Mouse (Mus musculus): Measurements from ENCODE around the gene Myo1c. TPM values are rescaled to one million over a fixed set of nuclear protein-coding genes. Genes with fewer than 3 reads are reported as not detected.

The Myo1c gene
- 35.8 and 69.2 TPM in 2 replicates for polyA plus RNA-seq (2011; ENCODE audit: insufficient read depth, insufficient read length, low replicate concordance, missing spikeins)

DNA sequence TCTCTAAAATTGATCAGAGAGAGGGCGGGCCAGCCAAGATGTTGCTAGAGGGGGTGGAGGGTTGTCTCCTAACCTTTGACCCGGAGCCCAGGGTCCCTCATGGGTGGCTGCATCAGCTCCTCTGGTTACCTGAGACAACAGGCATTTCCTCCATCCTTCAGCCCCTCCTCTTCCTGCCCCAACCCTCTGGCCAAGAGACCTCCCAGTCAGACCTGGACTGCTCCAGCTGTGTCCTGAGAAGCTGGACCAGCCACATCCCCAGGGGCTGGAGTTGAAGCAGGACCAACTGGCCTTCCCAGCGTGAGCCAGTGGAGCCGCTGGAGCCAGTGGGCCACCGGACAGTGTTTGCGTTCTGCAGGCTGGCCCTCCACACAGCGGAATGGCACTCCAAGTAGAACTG is at the start of gene Myo1c:
Gene Myo1c, plus strand, starts transcription at position 194 of the 400 bp plus-strand sequence.
- Histone ChIP-seq H3K4me1 (ENCODE audit: control insufficient read depth, insufficient read depth, low read length) (peaks cover 13% of the 10 kb centered on the region), H3K4me3 (replicated peaks; ENCODE audit: control insufficient read depth, low read depth, low read length) (peak within 1 kb of the TSS; percentile 98), H3K27ac (ENCODE audit: control insufficient read depth, insufficient read depth, low read depth, low read length, poor library complexity) (peak within 1 kb of the TSS; percentile 99)
- TF ChIP-seq POLR2A (IDR thresholded peaks at IDR 0.05; ENCODE audit: borderline replicate concordance, control insufficient read depth, low read depth, low read length) (no peak), CTCF (IDR thresholded peaks at IDR 0.05; ENCODE audit: control insufficient read depth, insufficient read depth, low read length) (no peak)
- 85% methylated on average over 7 of the region's 7 CpGs for WGBS

DNA sequence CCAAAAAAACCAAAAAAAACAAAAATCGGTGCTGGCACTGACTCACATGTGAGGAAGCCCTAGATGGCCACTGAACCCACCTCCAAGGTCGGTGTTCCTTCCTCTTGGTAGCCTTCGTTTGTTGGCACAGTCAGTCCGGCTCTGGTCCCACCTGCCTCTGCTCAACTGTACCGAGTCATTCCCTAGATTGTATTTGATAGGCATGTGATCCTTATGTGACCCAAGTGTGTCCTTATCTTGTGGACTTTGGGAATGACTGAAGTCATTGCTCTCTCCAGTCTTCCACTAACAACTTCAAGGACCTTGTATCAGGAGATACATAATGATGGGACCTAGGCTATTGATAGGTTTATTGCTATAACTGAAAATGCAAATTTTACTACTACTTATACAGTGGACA is 45.5 kb upstream of the Myo1c start:
- TF ChIP-seq POLR2A (IDR thresholded peaks at IDR 0.05; ENCODE audit: borderline replicate concordance, control insufficient read depth, low read depth, low read length) (no peak), CTCF (IDR thresholded peaks at IDR 0.05; ENCODE audit: control insufficient read depth, insufficient read depth, low read length) (no peak)
- Histone ChIP-seq H3K4me3 (replicated peaks; ENCODE audit: control insufficient read depth, low read depth, low read length) (no peak overlapping the region), H3K4me1 (ENCODE audit: control insufficient read depth, insufficient read depth, low read length) (no peaks in the 10 kb centered on the region), H3K27ac (ENCODE audit: control insufficient read depth, insufficient read depth, low read depth, low read length, poor library complexity) (no peak overlapping the region)
- WGBS, result 67% methylated on average over 5 of the region's 5 CpGs

DNA sequence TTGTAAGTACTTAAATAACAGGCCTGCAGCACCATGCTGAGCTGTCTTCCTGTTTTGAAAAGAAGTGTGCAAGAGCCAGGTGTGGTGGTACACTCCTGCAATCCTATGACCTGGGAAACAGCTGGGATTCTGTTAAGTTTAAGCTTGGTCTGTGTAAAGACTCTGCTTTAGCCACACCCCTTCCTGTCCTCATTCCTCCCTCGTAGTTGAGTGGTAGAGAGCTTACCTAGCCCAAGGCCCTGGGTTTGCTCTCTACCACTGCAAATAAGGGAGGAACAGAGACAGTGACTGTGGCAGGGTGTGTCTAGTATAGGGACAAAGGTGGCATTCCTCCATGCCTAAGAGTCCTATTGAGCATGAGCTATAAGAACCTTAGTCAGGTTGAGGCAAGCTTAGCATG is 45.0 kb upstream of the Myo1c start:
- 27% methylated on average over 1 of the region's 1 CpGs for WGBS
- Histone ChIP-seq H3K4me3 (replicated peaks; ENCODE audit: control insufficient read depth, low read depth, low read length) (no peak overlapping the region), H3K27ac (ENCODE audit: control insufficient read depth, insufficient read depth, low read depth, low read length, poor library complexity) (no peak overlapping the region), H3K4me1 (ENCODE audit: control insufficient read depth, insufficient read depth, low read length) (no peaks in the 10 kb centered on the region)
- TF ChIP-seq CTCF (IDR thresholded peaks at IDR 0.05; ENCODE audit: control insufficient read depth, insufficient read depth, low read length) (no peak), POLR2A (IDR thresholded peaks at IDR 0.05; ENCODE audit: borderline replicate concordance, control insufficient read depth, low read depth, low read length) (no peak)

DNA sequence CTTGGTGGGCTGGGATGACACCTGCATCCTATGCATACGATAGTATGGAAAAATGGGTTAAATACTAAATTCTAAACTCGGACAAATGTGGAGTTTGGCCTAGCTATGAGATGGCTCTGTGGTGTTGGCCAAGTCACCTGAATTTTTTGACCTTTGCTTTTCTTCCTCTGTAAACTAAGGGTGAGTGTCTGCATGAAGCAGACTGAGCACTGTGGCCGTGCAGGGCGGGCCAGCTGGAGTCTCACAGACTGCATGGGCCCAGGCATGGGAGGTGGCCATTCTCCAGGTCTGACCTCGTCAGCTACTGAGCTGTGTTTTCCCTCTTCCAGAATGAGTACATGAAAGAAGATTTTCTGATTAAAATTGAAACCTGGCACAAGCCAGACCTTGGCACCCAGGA is 41.5 kb upstream of the Myo1c start:
- no peaks in the 10 kb centered on the region for H3K4me1 ChIP-seq (ENCODE audit: control insufficient read depth, insufficient read depth, low read length)
- no peak overlapping the region for H3K4me3 ChIP-seq (replicated peaks; ENCODE audit: control insufficient read depth, low read depth, low read length)
- no peak overlapping the region for H3K27ac ChIP-seq (ENCODE audit: control insufficient read depth, insufficient read depth, low read depth, low read length, poor library complexity)
- TF ChIP-seq CTCF (IDR thresholded peaks at IDR 0.05; ENCODE audit: control insufficient read depth, insufficient read depth, low read length), result no peak
- TF ChIP-seq POLR2A (IDR thresholded peaks at IDR 0.05; ENCODE audit: borderline replicate concordance, control insufficient read depth, low read depth, low read length), result no peak
- 89% methylated on average over 5 of the region's 5 CpGs for WGBS

DNA sequence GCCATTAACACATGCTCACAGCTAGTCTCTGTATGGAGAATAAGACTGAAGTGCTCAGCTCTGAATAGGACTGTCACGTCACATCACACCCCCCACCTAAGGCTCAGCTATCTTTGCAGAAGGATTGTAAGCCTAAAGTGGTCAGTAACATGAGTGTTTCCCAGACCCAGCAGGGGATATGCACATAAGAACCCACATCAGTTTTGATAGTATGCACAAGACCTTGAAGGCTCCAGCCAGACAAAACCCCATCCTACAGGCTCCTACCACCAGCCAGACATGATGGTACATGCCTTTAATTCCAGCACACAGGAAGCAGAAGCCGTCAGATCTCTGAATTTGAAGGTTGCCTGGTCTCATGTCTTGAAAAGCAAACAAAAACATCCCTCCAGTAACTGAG is 40.3 kb upstream of the Myo1c start:
- no peak for TF ChIP-seq POLR2A (IDR thresholded peaks at IDR 0.05; ENCODE audit: borderline replicate concordance, control insufficient read depth, low read depth, low read length)
- TF ChIP-seq CTCF (IDR thresholded peaks at IDR 0.05; ENCODE audit: control insufficient read depth, insufficient read depth, low read length), result no peak
- 79% methylated on average over 2 of the region's 2 CpGs for WGBS
- H3K27ac ChIP-seq (ENCODE audit: control insufficient read depth, insufficient read depth, low read depth, low read length, poor library complexity), result no peak overlapping the region
- no peak overlapping the region for H3K4me3 ChIP-seq (replicated peaks; ENCODE audit: control insufficient read depth, low read depth, low read length)
- H3K4me1 ChIP-seq (ENCODE audit: control insufficient read depth, insufficient read depth, low read length), result no peaks in the 10 kb centered on the region

DNA sequence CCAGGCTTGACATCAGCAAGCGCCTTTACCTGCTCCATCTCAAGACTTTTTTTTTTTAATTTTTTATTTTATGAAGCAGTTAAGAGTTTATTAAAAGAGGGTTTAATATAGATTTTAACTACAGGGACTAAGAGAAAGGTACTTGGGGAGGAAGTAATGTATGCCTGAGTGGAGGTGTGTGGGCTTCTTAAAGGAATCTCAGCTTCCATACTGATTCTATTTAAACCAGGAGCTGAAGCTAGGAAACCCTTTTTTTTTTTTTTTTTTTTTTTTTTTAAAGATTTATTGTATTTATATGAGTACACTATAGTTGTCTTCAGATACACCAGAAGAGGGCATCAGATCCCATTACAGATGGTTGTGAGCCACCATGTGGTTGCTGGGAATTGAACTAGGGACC is 35.5 kb upstream of the Myo1c start:
- TF ChIP-seq POLR2A (IDR thresholded peaks at IDR 0.05; ENCODE audit: borderline replicate concordance, control insufficient read depth, low read depth, low read length), result no peak
- no peak for TF ChIP-seq CTCF (IDR thresholded peaks at IDR 0.05; ENCODE audit: control insufficient read depth, insufficient read depth, low read length)
- 98% methylated on average over 1 of the region's 1 CpGs for whole genome bisulfite sequencing
- no peaks in the 10 kb centered on the region for H3K4me1 ChIP-seq (ENCODE audit: control insufficient read depth, insufficient read depth, low read length)
- H3K27ac ChIP-seq (ENCODE audit: control insufficient read depth, insufficient read depth, low read depth, low read length, poor library complexity), result no peak overlapping the region
- no peak overlapping the region for H3K4me3 ChIP-seq (replicated peaks; ENCODE audit: control insufficient read depth, low read depth, low read length)

DNA sequence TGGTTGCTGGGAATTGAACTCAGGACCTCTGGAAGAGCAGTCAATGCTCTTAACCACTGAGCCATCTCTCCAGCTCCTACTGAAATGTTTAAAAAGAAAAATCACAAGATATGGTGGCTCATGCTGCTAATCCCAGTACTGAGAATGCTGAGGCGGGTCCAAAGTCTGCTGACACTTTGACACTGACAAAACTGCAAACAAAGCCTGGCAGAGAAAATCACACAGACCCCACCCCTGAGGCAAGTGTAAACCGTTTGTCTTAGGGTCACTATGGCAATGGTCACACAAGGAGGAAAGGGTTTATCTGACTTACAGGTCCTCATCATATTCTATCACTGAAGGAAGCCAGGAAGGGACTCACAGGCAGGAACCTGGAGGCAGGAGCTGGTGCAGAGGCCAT is 34.7 kb upstream of the Myo1c start:
- 77% methylated on average over 2 of the region's 2 CpGs for WGBS
- Histone ChIP-seq H3K4me1 (ENCODE audit: control insufficient read depth, insufficient read depth, low read length) (no peaks in the 10 kb centered on the region), H3K27ac (ENCODE audit: control insufficient read depth, insufficient read depth, low read depth, low read length, poor library complexity) (no peak overlapping the region), H3K4me3 (replicated peaks; ENCODE audit: control insufficient read depth, low read depth, low read length) (no peak overlapping the region)
- TF ChIP-seq POLR2A (IDR thresholded peaks at IDR 0.05; ENCODE audit: borderline replicate concordance, control insufficient read depth, low read depth, low read length) (no peak), CTCF (IDR thresholded peaks at IDR 0.05; ENCODE audit: control insufficient read depth, insufficient read depth, low read length) (no peak)

DNA sequence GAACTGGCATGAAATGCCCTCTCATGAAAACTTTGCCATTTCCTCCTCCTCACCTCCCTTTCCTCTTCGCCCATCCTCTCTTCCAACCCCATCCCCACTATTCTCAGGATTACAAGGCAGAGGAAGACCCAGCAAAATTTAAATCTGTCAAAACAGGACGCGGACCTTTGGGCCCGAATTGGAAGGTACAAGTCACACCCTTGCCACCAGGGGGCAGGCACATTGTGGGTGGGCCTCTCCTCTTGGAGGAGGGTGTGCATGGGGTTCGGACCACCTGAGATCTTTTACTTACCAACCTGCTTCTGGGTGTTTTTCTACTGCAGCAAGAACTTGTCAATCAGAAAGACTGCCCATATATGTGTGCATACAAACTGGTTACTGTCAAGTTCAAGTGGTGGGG is 31.2 kb upstream of the Myo1c start:
- TF ChIP-seq CTCF (IDR thresholded peaks at IDR 0.05; ENCODE audit: control insufficient read depth, insufficient read depth, low read length) (peak; percentile 66), POLR2A (IDR thresholded peaks at IDR 0.05; ENCODE audit: borderline replicate concordance, control insufficient read depth, low read depth, low read length) (no peak)
- WGBS, result 74% methylated on average over 5 of the region's 5 CpGs
- no peak overlapping the region for H3K27ac ChIP-seq (ENCODE audit: control insufficient read depth, insufficient read depth, low read depth, low read length, poor library complexity)

More for the DNA sequence above, 31.2 kb upstream of the Myo1c start:
- Histone ChIP-seq H3K4me3 (replicated peaks; ENCODE audit: control insufficient read depth, low read depth, low read length) (no peak overlapping the region), H3K4me1 (ENCODE audit: control insufficient read depth, insufficient read depth, low read length) (peaks cover 2% of the 10 kb centered on the region; the same call in 1 of the 2 replicates)

Measured in bone marrow, adult 2 months (tissue).